Mouse (Mus musculus): Measurements from ENCODE around the gene Baiap2l1. TPM values are rescaled to one million over a fixed set of nuclear protein-coding genes. Genes with fewer than 3 reads are reported as not detected.

The Baiap2l1 gene
- total RNA-seq, 2 experiments from 2014 or later = 0.35 to 0.41 TPM

GRCm38 (mm10) chr5:144254122-144254810, 103.6 kb downstream of the Baiap2l1 start:
- DNase-seq (ENCODE audit: extremely low spot score in 1 of 2, low spot score in 2 of 2) = no peak
- peak overlapping the region; percentile 64 for H3K4me3 ChIP-seq
- no peak for TF ChIP-seq CTCF (IDR thresholded peaks at IDR 0.05)
- H3K27ac ChIP-seq = peak overlapping the region; percentile 87
- intact Hi-C loops (cut with DNase I) = no loop called here

GRCm38 (mm10) chr5:144253212-144253611, 104.7 kb downstream of the Baiap2l1 start:
- DNase-seq (ENCODE audit: extremely low spot score in 1 of 2, low spot score in 2 of 2) = no peak
- no peak overlapping the region for H3K27ac ChIP-seq
- no peak overlapping the region for H3K4me3 ChIP-seq
- TF ChIP-seq CTCF (IDR thresholded peaks at IDR 0.05) = no peak
- intact Hi-C loops (cut with DNase I) = no loop called here

GRCm38 (mm10) chr5:144251876-144252577, 105.9 kb downstream of the Baiap2l1 start:
- TF ChIP-seq CTCF (IDR thresholded peaks at IDR 0.05) = no peak
- no peak for DNase-seq (ENCODE audit: extremely low spot score in 1 of 2, low spot score in 2 of 2)
- Histone ChIP-seq H3K27ac (no peak overlapping the region), H3K4me3 (no peak overlapping the region)
- intact Hi-C loops (cut with DNase I) = no loop called here

GRCm38 (mm10) chr5:144249871-144250270, 108.0 kb downstream of the Baiap2l1 start:
- H3K27ac ChIP-seq = no peak overlapping the region
- TF ChIP-seq CTCF (IDR thresholded peaks at IDR 0.05) = peak; percentile 38
- DNase-seq (ENCODE audit: extremely low spot score in 1 of 2, low spot score in 2 of 2) = no peak
- intact Hi-C loops (cut with DNase I) = no loop called here
- no peak overlapping the region for H3K4me3 ChIP-seq

GRCm38 (mm10) chr5:144247906-144248585, 109.9 kb downstream of the Baiap2l1 start:
- no peak for DNase-seq (ENCODE audit: extremely low spot score in 1 of 2, low spot score in 2 of 2)
- no peak overlapping the region for H3K4me3 ChIP-seq
- TF ChIP-seq CTCF (IDR thresholded peaks at IDR 0.05) = no peak
- intact Hi-C loops (cut with DNase I) = no loop called here
- H3K27ac ChIP-seq = no peak overlapping the region

GRCm38 (mm10) chr5:144247307-144247706, 110.6 kb downstream of the Baiap2l1 start:
- intact Hi-C loops (cut with DNase I) = no loop called here
- TF ChIP-seq CTCF (IDR thresholded peaks at IDR 0.05) = no peak
- Histone ChIP-seq H3K27ac (no peak overlapping the region), H3K4me3 (no peak overlapping the region)
- DNase-seq (ENCODE audit: extremely low spot score in 1 of 2, low spot score in 2 of 2) = no peak

- Histone ChIP-seq H3K4me3 (no peak overlapping the region), H3K27ac (no peak overlapping the region)
- DNase-seq (ENCODE audit: extremely low spot score in 1 of 2, low spot score in 2 of 2) = no peak
- TF ChIP-seq CTCF (IDR thresholded peaks at IDR 0.05) = no peak
- intact Hi-C loops (cut with DNase I) = no loop called here
These were observed 111.2 kb downstream of the Baiap2l1 start for GRCm38 (mm10) chr5:144246669-144247068.

GRCm38 (mm10) chr5:144245592-144245991, 112.3 kb downstream of the Baiap2l1 start:
- intact Hi-C loops (cut with DNase I) = no loop called here
- Histone ChIP-seq H3K27ac (no peak overlapping the region), H3K4me3 (no peak overlapping the region)
- no peak for DNase-seq (ENCODE audit: extremely low spot score in 1 of 2, low spot score in 2 of 2)
- no peak for TF ChIP-seq CTCF (IDR thresholded peaks at IDR 0.05)

GRCm38 (mm10) chr5:144243901-144244487, 113.9 kb downstream of the Baiap2l1 start, which contains the start of gene Bri3:
Gene Bri3 (plus strand): TSS chr5:144244437.
- intact Hi-C loops (cut with DNase I) = no loop called here
- no peak for TF ChIP-seq CTCF (IDR thresholded peaks at IDR 0.05)
- H3K4me3 ChIP-seq = no peak within 1 kb of the TSS

GRCm38 (mm10) chr5:144238969-144239368, 118.9 kb downstream of the Baiap2l1 start:
- no peak overlapping the region for H3K27ac ChIP-seq
- DNase-seq (ENCODE audit: extremely low spot score in 1 of 2, low spot score in 2 of 2) = no peak
- no peak for TF ChIP-seq CTCF (IDR thresholded peaks at IDR 0.05)
- H3K4me3 ChIP-seq = no peak overlapping the region
- intact Hi-C loops (cut with DNase I) = no loop called here

More at GRCm38 (mm10) chr5:144243901-144244487, 113.9 kb downstream of the Baiap2l1 start, which contains the start of gene Bri3:
- DNase-seq (ENCODE audit: extremely low spot score in 1 of 2, low spot score in 2 of 2) = no peak
- no peak within 1 kb of the TSS for H3K27ac ChIP-seq

- no peak for TF ChIP-seq CTCF (IDR thresholded peaks at IDR 0.05)
- no peak for DNase-seq (ENCODE audit: extremely low spot score in 1 of 2, low spot score in 2 of 2)
- no peak overlapping the region for H3K27ac ChIP-seq
- H3K4me3 ChIP-seq = no peak overlapping the region
- intact Hi-C loops (cut with DNase I) = loop anchor here (5.0 kb wide), 1 partner anchor 498 kb away; no protein-coding TSS in a partner anchor
These were observed 123.2 kb downstream of the Baiap2l1 start for GRCm38 (mm10) chr5:144234714-144235113.
